Mouse (Mus musculus): Measurements from ENCODE around the gene Zfp991. TPM values are rescaled to one million over a fixed set of nuclear protein-coding genes. Genes with fewer than 3 reads are reported as not detected.
"Not testable (repeated sequence)": the region's sequence is repeated elsewhere in the genome, so short reads cannot be mapped to it uniquely, and the experiment has no call there.

The Zfp991 gene
- polyA plus RNA-seq, 1 experiment: 0.28 TPM

DNA sequence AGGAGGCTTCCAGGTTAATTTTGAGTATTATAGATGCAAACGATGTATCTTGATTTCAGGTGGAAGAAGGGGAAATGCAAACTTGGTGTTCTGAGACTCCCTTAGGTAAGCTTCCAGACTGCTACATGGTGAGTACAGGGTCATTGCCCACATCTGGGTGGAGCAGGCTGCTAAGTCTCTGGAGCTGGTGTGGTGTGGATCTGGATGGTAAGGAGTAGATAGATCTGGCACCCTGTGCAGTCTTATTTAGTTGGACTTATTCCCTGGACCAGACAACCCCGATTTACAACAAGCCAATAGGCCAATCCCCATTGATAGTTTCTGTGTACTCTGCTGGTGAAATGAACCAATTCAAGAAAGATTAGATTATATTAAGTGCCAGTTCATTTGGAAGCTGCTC is 33.4 kb downstream of the Zfp991 start:
- DNase-seq; H3K4me1 ChIP-seq (ENCODE audit: control insufficient read depth, insufficient read depth, low read length): not testable (repeated sequence)
- WGBS: 96% methylated on average over 2 of the region's 2 CpGs

GRCm38 (mm10) chr4:147170547-147170946 is 38.7 kb downstream of the Zfp991 start:
- DNase-seq; H3K4me3 ChIP-seq (replicated peaks; ENCODE audit: extremely low read depth, low read depth, low read length); H3K4me1 ChIP-seq (ENCODE audit: control insufficient read depth, insufficient read depth, low read length): not testable (repeated sequence)
- 100% methylated on average over 2 of the region's 2 CpGs for WGBS

More for the DNA sequence above, 33.4 kb downstream of the Zfp991 start:
- H3K4me3 ChIP-seq (replicated peaks; ENCODE audit: extremely low read depth, low read depth, low read length): not testable (repeated sequence)

DNA sequence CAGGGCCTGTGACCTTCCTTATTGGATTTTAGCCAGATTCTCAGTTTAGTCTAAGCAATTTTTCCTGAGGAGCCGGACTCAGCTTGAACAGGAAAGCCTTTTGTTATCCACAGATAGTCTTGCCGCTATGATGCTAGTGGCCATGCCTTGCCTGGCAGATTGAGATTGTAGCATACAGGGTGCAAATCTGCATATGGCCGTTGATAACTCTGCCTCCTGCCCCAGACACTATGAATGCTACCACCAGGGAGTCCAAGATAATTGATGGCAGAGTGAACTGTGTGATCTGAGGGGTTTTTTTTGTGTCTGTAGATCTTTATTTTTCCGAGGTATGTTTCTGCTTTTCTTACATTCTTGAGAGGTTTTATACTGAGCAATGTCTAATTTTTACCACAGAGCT is 39.7 kb downstream of the Zfp991 start:
- H3K4me1 ChIP-seq (ENCODE audit: control insufficient read depth, insufficient read depth, low read length); H3K4me3 ChIP-seq (replicated peaks; ENCODE audit: extremely low read depth, low read depth, low read length); DNase-seq: not testable (repeated sequence)
- 42% methylated on average over 1 of the region's 4 CpGs for WGBS

GRCm38 (mm10) chr4:147176279-147176880 is 44.5 kb downstream of the Zfp991 start:
- DNase-seq; H3K4me3 ChIP-seq (replicated peaks; ENCODE audit: extremely low read depth, low read depth, low read length); H3K4me1 ChIP-seq (ENCODE audit: control insufficient read depth, insufficient read depth, low read length): not testable (repeated sequence)
- 85% methylated on average over 11 of the region's 12 CpGs for WGBS

- not testable (repeated sequence) for DNase-seq
- 91% methylated on average over 8 of the region's 8 CpGs for WGBS
Observed at GRCm38 (mm10) chr4:147181141-147181685, 49.4 kb downstream of the Zfp991 start.

GRCm38 (mm10) chr4:147181969-147182705 is 50.3 kb downstream of the Zfp991 start:
- H3K4me1 ChIP-seq (ENCODE audit: control insufficient read depth, insufficient read depth, low read length); H3K4me3 ChIP-seq (replicated peaks; ENCODE audit: extremely low read depth, low read depth, low read length); DNase-seq: not testable (repeated sequence)
- WGBS: no CpG with 5 or more reads among the region's 13 CpGs

More at GRCm38 (mm10) chr4:147181141-147181685, 49.4 kb downstream of the Zfp991 start:
- not testable (repeated sequence) for H3K4me3 ChIP-seq (replicated peaks; ENCODE audit: extremely low read depth, low read depth, low read length); H3K4me1 ChIP-seq (ENCODE audit: control insufficient read depth, insufficient read depth, low read length)

DNA sequence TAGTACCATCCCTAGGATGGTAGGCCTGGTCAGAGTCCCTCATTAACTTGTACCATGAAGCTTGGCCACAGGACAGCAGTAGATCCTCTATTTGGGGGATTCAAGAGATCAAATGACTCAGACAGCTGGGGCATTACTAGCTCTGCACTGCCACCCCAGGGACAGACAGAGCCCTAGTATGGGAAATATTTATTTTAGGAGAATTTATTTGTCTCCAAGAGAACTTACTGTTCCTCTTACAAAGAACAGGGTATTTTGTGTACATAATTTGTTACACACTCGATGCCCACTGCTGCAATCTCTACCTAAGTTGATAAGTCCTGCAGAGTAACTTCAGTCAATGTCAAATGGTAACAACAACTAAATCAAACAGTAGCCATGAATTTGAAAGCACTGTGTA is 55.0 kb downstream of the Zfp991 start:
- 78% methylated on average over 1 of the region's 1 CpGs for WGBS
- not testable (repeated sequence) for H3K4me3 ChIP-seq (replicated peaks; ENCODE audit: extremely low read depth, low read depth, low read length); H3K4me1 ChIP-seq (ENCODE audit: control insufficient read depth, insufficient read depth, low read length); DNase-seq

DNA sequence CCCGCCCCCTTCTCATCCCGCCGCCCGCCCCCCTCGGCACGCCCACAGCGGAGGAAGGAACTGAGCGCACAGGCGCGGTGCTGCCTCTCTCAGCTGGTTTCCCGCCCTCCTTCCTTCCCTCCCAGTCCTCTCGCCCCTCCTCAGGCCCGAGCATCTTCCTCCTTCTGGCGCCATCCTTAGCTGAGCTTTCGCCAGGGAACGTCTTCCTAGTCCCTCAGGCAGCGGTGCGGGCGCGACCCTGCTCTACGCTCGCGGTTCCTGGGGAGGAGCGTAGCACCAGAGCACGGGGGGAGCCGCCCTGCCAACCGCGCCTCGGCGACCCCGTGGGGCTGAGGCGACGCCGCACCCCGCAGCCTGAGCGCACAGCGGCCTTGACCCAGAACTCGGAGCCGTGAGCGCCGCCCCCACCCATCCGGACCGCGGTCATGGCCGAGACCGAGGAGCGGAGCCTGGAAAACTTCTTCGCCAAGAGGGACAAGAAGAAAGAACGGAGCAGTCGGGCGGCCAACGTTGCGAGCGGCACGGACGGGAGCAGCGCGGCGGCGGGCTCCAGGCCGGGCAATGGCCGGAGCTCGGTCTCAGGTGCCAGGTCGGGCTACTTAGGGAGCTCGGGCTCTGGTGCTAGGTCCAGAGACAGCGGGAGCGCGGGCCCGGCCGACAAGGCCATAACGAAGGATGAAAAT is 55.6 kb downstream of the Zfp991 start:
- not testable (repeated sequence) for H3K4me3 ChIP-seq (replicated peaks; ENCODE audit: extremely low read depth, low read depth, low read length); H3K4me1 ChIP-seq (ENCODE audit: control insufficient read depth, insufficient read depth, low read length); DNase-seq
- 64% methylated on average over 70 of the region's 71 CpGs for WGBS

DNA sequence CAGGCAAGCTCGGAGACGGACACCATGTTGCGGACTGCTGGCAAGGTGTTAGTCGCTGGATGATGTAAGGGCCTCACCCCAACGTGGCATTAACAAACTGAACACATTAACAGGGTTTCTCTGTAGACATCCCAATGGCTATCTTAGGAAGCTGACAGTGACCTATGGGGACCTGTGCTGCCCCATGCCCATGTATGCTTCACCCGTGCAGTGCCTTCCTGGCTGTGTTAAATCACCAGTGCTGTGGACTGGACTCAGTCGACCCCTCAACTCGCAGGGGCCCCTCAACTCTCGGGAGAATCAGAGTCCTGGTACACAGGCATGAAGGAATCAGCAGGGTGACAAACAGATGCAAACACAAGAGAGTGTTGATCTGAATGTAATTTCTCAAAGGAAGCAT is 63.3 kb downstream of the Zfp991 start:
- not testable (repeated sequence) for H3K4me1 ChIP-seq (ENCODE audit: control insufficient read depth, insufficient read depth, low read length); DNase-seq; H3K4me3 ChIP-seq (replicated peaks; ENCODE audit: extremely low read depth, low read depth, low read length)
- WGBS: 82% methylated on average over 7 of the region's 9 CpGs

DNA sequence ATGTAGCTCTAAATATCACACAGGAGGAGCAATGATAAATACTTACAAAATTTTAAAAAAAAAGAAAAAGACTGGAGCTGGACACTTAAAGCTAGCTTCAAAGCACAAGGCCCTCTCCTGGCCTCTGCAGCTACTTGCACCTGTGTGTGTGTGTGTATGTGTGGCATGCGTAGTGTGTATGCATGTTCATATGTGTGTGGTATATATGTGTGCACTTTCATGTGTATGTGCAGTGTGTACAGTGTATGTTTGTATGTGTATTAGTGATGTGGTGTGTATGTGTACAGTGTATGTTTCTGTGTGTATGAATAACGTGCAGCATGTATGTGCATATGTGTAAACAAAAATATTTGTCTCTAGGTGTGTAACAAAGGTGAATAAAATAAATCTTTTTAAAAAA is 65.4 kb downstream of the Zfp991 start:
- not testable (repeated sequence) for H3K4me3 ChIP-seq (replicated peaks; ENCODE audit: extremely low read depth, low read depth, low read length); H3K4me1 ChIP-seq (ENCODE audit: control insufficient read depth, insufficient read depth, low read length); DNase-seq
- WGBS: 77% methylated on average over 2 of the region's 2 CpGs

DNA sequence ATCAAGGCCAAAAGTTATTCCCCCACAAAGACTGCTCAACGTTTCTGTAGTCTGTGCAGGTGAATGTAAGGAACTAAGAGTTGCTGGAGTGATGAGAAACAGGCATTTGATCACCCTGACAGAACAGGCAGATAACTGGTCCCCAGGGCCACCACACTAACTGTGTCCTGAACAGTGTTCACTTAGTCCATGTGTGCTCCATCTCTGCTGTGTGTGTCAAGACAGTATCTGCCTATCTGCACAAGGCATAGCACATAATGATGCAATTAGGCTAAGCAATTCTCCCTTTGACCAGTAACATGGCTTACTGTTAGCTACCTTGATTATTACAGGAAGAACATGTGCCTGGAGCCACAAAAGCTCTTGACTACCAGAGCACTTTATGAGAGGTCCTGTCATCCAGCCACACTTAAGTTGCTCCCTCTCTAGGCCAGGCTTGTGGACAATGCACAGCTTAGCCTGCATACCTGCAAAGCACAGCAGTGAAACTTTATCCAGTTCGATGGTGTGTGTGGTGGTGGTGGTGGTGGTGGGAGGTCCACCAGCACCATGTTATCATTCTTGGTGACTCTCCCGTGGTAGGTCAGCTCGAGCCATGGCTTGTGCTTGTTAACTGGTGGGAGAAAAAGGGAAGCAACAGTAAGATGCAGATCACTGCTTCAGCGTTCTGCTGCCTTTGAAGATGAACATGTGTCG is 67.4 kb downstream of the Zfp991 start:
- 70% methylated on average over 6 of the region's 6 CpGs for WGBS
- not testable (repeated sequence) for DNase-seq; H3K4me3 ChIP-seq (replicated peaks; ENCODE audit: extremely low read depth, low read depth, low read length); H3K4me1 ChIP-seq (ENCODE audit: control insufficient read depth, insufficient read depth, low read length)

GRCm38 (mm10) chr4:147201920-147202660 is 70.3 kb downstream of the Zfp991 start:
- H3K4me1 ChIP-seq (ENCODE audit: control insufficient read depth, insufficient read depth, low read length); DNase-seq; H3K4me3 ChIP-seq (replicated peaks; ENCODE audit: extremely low read depth, low read depth, low read length): not testable (repeated sequence)
- WGBS: 81% methylated on average over 14 of the region's 16 CpGs

- H3K4me3 ChIP-seq (replicated peaks; ENCODE audit: extremely low read depth, low read depth, low read length); DNase-seq; H3K4me1 ChIP-seq (ENCODE audit: control insufficient read depth, insufficient read depth, low read length): not testable (repeated sequence)
- 81% methylated on average over 3 of the region's 7 CpGs for WGBS
Observed at GRCm38 (mm10) chr4:147212182-147212928, 80.5 kb downstream of the Zfp991 start.

GRCm38 (mm10) chr4:147214233-147214632 is 82.4 kb downstream of the Zfp991 start:
- DNase-seq: not testable (repeated sequence)
- WGBS: no CpG with 5 or more reads among the region's 1 CpGs

More at GRCm38 (mm10) chr4:147214233-147214632, 82.4 kb downstream of the Zfp991 start:
- H3K4me1 ChIP-seq (ENCODE audit: control insufficient read depth, insufficient read depth, low read length); H3K4me3 ChIP-seq (replicated peaks; ENCODE audit: extremely low read depth, low read depth, low read length): not testable (repeated sequence)

Measured in lung, adult 2 months (tissue).